Mouse (Mus musculus) lung, adult 2 months (tissue): ENCODE data around the gene Plet1.

ENCODE experiments used
- CTCF ChIP-seq: fragments of 200-500 bp; IDR thresholded peaks from 2 replicates; pipeline ENCODE4 v1.5.1; 2011; ENCODE audit warnings: mild to moderate bottlenecking, low read length, control low read depth; ENCODE audit not compliant: insufficient read depth
- POLR2A ChIP-seq: fragments of 200-500 bp; IDR thresholded peaks from 2 replicates; pipeline ENCODE4 v1.6.1; 2011; ENCODE audit warnings: low read depth, mild to moderate bottlenecking, control low read depth, low read length, borderline replicate concordance; ENCODE audit errors: extremely low read depth

GRCm38 (mm10) chr9:50496546-50496945 lies 2.2 kb downstream of the Plet1 start:
- no peak for TF ChIP-seq POLR2A
- TF ChIP-seq CTCF = no peak
